ENCODE assay signal across 7 mouse cellular contexts in genomic region chr19:41831718-41832391, GRCm38 (mm10). TPM values are rescaled to one million over a fixed set of nuclear protein-coding genes. Genes with fewer than 3 reads are reported as not detected.
DNase-seq lines count a peak whose midpoint lies in the region; ATAC-seq lines count a peak whose summit lies in the region.

No protein-coding gene starts in this region.

- WGBS in lung, embryonic 16.5 days, result 17% methylated on average over 14 of the region's 14 CpGs
- WGBS in embryonic facial prominence, embryonic 13.5 days, result 10% methylated on average over 14 of the region's 14 CpGs
- 12% methylated on average over 14 of the region's 14 CpGs for WGBS in intestine, embryonic 15.5 days
- 3% methylated on average over 14 of the region's 14 CpGs for WGBS in neural tube, embryonic 12.5 days

- H3K4me3 ChIP-seq in lung, embryonic 16.5 days (ENCODE audit: low read length), result peak overlapping the region; percentile 71
- H3K4me3 ChIP-seq in embryonic facial prominence, embryonic 13.5 days, result peak overlapping the region; percentile 73
- H3K4me3 ChIP-seq in intestine, embryonic 15.5 days (replicated peaks), result peak overlapping the region; percentile 72
- peak overlapping the region; percentile 78 for H3K4me3 ChIP-seq in neural tube, embryonic 12.5 days

- no peak for ATAC-seq in lung, embryonic 16.5 days (ENCODE audit: low read depth)
- no peak for ATAC-seq in embryonic facial prominence, embryonic 13.5 days (ENCODE audit: insufficient number of reproducible peaks, insufficient read depth, low FRiP score, low TSS enrichment, low read depth)
- no peak for ATAC-seq in intestine, embryonic 15.5 days
- no peak for ATAC-seq in neural tube, embryonic 12.5 days (ENCODE audit: low FRiP score, low read depth)

- no peaks in the 10 kb centered on the region for H3K9me3 ChIP-seq in lung, embryonic 16.5 days (ENCODE audit: control insufficient read depth, low read length)
- H3K9me3 ChIP-seq in embryonic facial prominence, embryonic 13.5 days, result no peaks in the 10 kb centered on the region
- no peaks in the 10 kb centered on the region for H3K9me3 ChIP-seq in intestine, embryonic 15.5 days
- H3K9me3 ChIP-seq in neural tube, embryonic 12.5 days, result no peaks in the 10 kb centered on the region

- intact Hi-C loops in left cerebral cortex, postnatal 25 days (cut with DNase I), result loop anchor here (1.0 kb wide), 1 partner anchor 14 kb away; no protein-coding TSS in a partner anchor

- peak overlapping the region; percentile 98 for H3K4me2 ChIP-seq in lung, embryonic 16.5 days (ENCODE audit: low read depth, low read length)
- H3K4me2 ChIP-seq in embryonic facial prominence, embryonic 13.5 days, result peak overlapping the region; percentile 98
- peak overlapping the region; percentile 85 for H3K4me2 ChIP-seq in intestine, embryonic 15.5 days (replicated peaks)
- peak overlapping the region; percentile 97 for H3K4me2 ChIP-seq in neural tube, embryonic 12.5 days (replicated peaks)

- DNase-seq in lung, postnatal 25 days (ENCODE audit: low spot score), result no peak
- no peak for DNase-seq in left cerebral cortex, postnatal 25 days (ENCODE audit: low spot score in 2 of 2)
- DNase-seq in kidney, postnatal 25 days, result no peak

- H3K27ac ChIP-seq in lung, embryonic 16.5 days (ENCODE audit: low read length), result no peak overlapping the region
- H3K27ac ChIP-seq in embryonic facial prominence, embryonic 13.5 days, result no peak overlapping the region
- H3K27ac ChIP-seq in intestine, embryonic 15.5 days, result 0 out of 2 replicates have a peak overlapping the region, but pooled peaks have one; percentile 32
- no peak overlapping the region for H3K27ac ChIP-seq in neural tube, embryonic 12.5 days

- H3K36me3 ChIP-seq in lung, embryonic 16.5 days (ENCODE audit: control insufficient read depth, insufficient read depth, low read length), result no peaks in the 10 kb centered on the region
- H3K36me3 ChIP-seq in embryonic facial prominence, embryonic 13.5 days, result no peaks in the 10 kb centered on the region
- H3K36me3 ChIP-seq in intestine, embryonic 15.5 days, result no peaks in the 10 kb centered on the region
- H3K36me3 ChIP-seq in neural tube, embryonic 12.5 days, result no peaks in the 10 kb centered on the region

- peaks cover 17% of the 10 kb centered on the region for H3K27me3 ChIP-seq in lung, embryonic 16.5 days (ENCODE audit: control insufficient read depth, insufficient read depth, low read depth, low read length)
- H3K27me3 ChIP-seq in embryonic facial prominence, embryonic 13.5 days, result peaks cover 38% of the 10 kb centered on the region
- peaks cover 6% of the 10 kb centered on the region; the same call in 1 of the 2 replicates for H3K27me3 ChIP-seq in intestine, embryonic 15.5 days (replicated peaks)
- peaks cover 5% of the 10 kb centered on the region; the same call in 1 of the 2 replicates for H3K27me3 ChIP-seq in neural tube, embryonic 12.5 days (replicated peaks)

- H3K4me1 ChIP-seq in lung, embryonic 16.5 days (replicated peaks; ENCODE audit: control insufficient read depth, insufficient read depth, low read length), result peaks cover 18% of the 10 kb centered on the region
- H3K4me1 ChIP-seq in embryonic facial prominence, embryonic 13.5 days, result peaks cover 30% of the 10 kb centered on the region
- H3K4me1 ChIP-seq in intestine, embryonic 15.5 days (replicated peaks), result peaks cover 16% of the 10 kb centered on the region
- peaks cover 21% of the 10 kb centered on the region for H3K4me1 ChIP-seq in neural tube, embryonic 12.5 days

- H3K9ac ChIP-seq in lung, embryonic 16.5 days (ENCODE audit: low read length), result no peak overlapping the region
- H3K9ac ChIP-seq in embryonic facial prominence, embryonic 13.5 days, result peak overlapping the region; percentile 36; the same call in 1 of the 2 replicates
- 0 out of 2 replicates have a peak overlapping the region, but pooled peaks have one; percentile 73 for H3K9ac ChIP-seq in intestine, embryonic 15.5 days
- H3K9ac ChIP-seq in neural tube, embryonic 12.5 days, result peak overlapping the region; percentile 33; the same call in 1 of the 2 replicates

RNA-seq across cellular contexts. Expression of gene Frat1, which starts 2.1 kb away (rescaled TPM):
- polyA plus RNA-seq in lung, embryonic 16.5 days (2015; fragmentation: Nextera tagmentation; extraction: Ambion mirVana), result 8.2 and 9.1 TPM in 2 replicates
- 6.9 and 7.4 TPM in 2 replicates for polyA plus RNA-seq in embryonic facial prominence, embryonic 13.5 days (2015; fragmentation: Nextera tagmentation; extraction: Ambion mirVana)
- polyA plus RNA-seq in intestine, embryonic 15.5 days (2015; fragmentation: Nextera tagmentation; extraction: Ambion mirVana), result 12.8 and 13.5 TPM in 2 replicates
- polyA plus RNA-seq in neural tube, embryonic 12.5 days (2016; fragmentation: Nextera tagmentation; extraction: Ambion mirVana), result 15.2 and 19.1 TPM in 2 replicates
- total RNA-seq in left cerebral cortex, postnatal 25 days (2021), result 10 to 100 TPM; 14.2 to 15.2 TPM

RNA-seq across cellular contexts. Expression of gene Frat2, which starts 16.1 kb away (rescaled TPM):
- 2.8 and 3.3 TPM in 2 replicates for polyA plus RNA-seq in lung, embryonic 16.5 days (2015; fragmentation: Nextera tagmentation; extraction: Ambion mirVana)
- polyA plus RNA-seq in embryonic facial prominence, embryonic 13.5 days (2015; fragmentation: Nextera tagmentation; extraction: Ambion mirVana), result 4.9 and 5.3 TPM in 2 replicates
- polyA plus RNA-seq in intestine, embryonic 15.5 days (2015; fragmentation: Nextera tagmentation; extraction: Ambion mirVana), result 10.5 and 10.7 TPM in 2 replicates
- 19.3 and 19.7 TPM in 2 replicates for polyA plus RNA-seq in neural tube, embryonic 12.5 days (2016; fragmentation: Nextera tagmentation; extraction: Ambion mirVana)
- total RNA-seq in left cerebral cortex, postnatal 25 days (2021), result 1 to 10 TPM; 7.4 to 7.6 TPM

RNA-seq across cellular contexts. Expression of gene Arhgap19, which starts 30.0 kb away (rescaled TPM):
- polyA plus RNA-seq in lung, embryonic 16.5 days (2015; fragmentation: Nextera tagmentation; extraction: Ambion mirVana), result 26.8 and 28.6 TPM in 2 replicates
- polyA plus RNA-seq in embryonic facial prominence, embryonic 13.5 days (2015; fragmentation: Nextera tagmentation; extraction: Ambion mirVana), result 22.2 and 23.2 TPM in 2 replicates
- polyA plus RNA-seq in intestine, embryonic 15.5 days (2015; fragmentation: Nextera tagmentation; extraction: Ambion mirVana), result 18.4 and 19.4 TPM in 2 replicates
- polyA plus RNA-seq in neural tube, embryonic 12.5 days (2016; fragmentation: Nextera tagmentation; extraction: Ambion mirVana), result 21.2 and 22.0 TPM in 2 replicates
- 1 to 10 TPM; 2.7 to 3.7 TPM for total RNA-seq in left cerebral cortex, postnatal 25 days (2021)
